Mouse (Mus musculus): ENCODE results near the gene Mta2. TPM values are rescaled to one million over a fixed set of nuclear protein-coding genes. Genes with fewer than 3 reads are reported as not detected.
A peak's percentile ranks its signal among the peaks of the same experiment; 100 is the strongest.
"Not testable (repeated sequence)": the region's sequence is repeated elsewhere in the genome, so short reads cannot be mapped to it uniquely, and the experiment has no call there.

The Mta2 gene
- polyA plus RNA-seq, 1 experiment from 2014 or later: 193 TPM

GRCm38 (mm10) chr19:8953135-8954039, 11.7 kb downstream of the Mta2 start, which contains the start of gene Tut1:
TSS of gene Tut1 (plus strand) at chr19:8953847.
- H3K36me3 ChIP-seq: peaks cover 70% of the 10 kb centered on the region
- H3K4me1 ChIP-seq: peaks cover 26% of the 10 kb centered on the region
- WGBS: 4% methylated on average over 46 of the region's 46 CpGs
- H3K4me3 ChIP-seq: peak within 1 kb of the TSS; percentile 85
- H3K27ac ChIP-seq: peak within 1 kb of the TSS; percentile 74
- no peaks in the 10 kb centered on the region for H3K9me3 ChIP-seq
- H3K4me2 ChIP-seq (replicated peaks): peak within 1 kb of the TSS; percentile 89
- H3K9ac ChIP-seq: peak within 1 kb of the TSS; percentile 77
- ATAC-seq (ENCODE audit: low FRiP score, low read depth): peak; percentile 96
- no peaks in the 10 kb centered on the region for H3K27me3 ChIP-seq

- no peak for ATAC-seq (ENCODE audit: low FRiP score, low read depth)
- H3K4me2 ChIP-seq (replicated peaks): peak overlapping the region; percentile 89
- WGBS: 9% methylated on average over 9 of the region's 9 CpGs
- H3K36me3 ChIP-seq: peaks cover 68% of the 10 kb centered on the region
- peaks cover 26% of the 10 kb centered on the region for H3K4me1 ChIP-seq
- H3K27me3 ChIP-seq: no peaks in the 10 kb centered on the region
- peak overlapping the region; percentile 70 for H3K27ac ChIP-seq
- no peaks in the 10 kb centered on the region for H3K9me3 ChIP-seq
- H3K9ac ChIP-seq: peak overlapping the region; percentile 77
- H3K4me3 ChIP-seq: peak overlapping the region; percentile 85
Observed at GRCm38 (mm10) chr19:8954171-8954570, 12.5 kb downstream of the Mta2 start.

- no peak for ATAC-seq (ENCODE audit: low FRiP score, low read depth)
- Histone ChIP-seq H3K4me3 (no peak overlapping the region), H3K36me3 (peaks cover 80% of the 10 kb centered on the region), H3K27ac (no peak overlapping the region), H3K4me2 (replicated peaks) (no peak overlapping the region), H3K9me3 (no peaks in the 10 kb centered on the region), H3K27me3 (no peaks in the 10 kb centered on the region), H3K9ac (no peak overlapping the region), H3K4me1 (peaks cover 13% of the 10 kb centered on the region)
- WGBS: 81% methylated on average over 2 of the region's 2 CpGs
Observed at GRCm38 (mm10) chr19:8962256-8962655, 20.6 kb downstream of the Mta2 start.

- H3K4me2 ChIP-seq (replicated peaks): 0 out of 2 replicates have a peak overlapping the region, but pooled peaks have one; percentile 92
- H3K9me3 ChIP-seq: no peaks in the 10 kb centered on the region
- H3K27ac ChIP-seq: no peak overlapping the region
- no peak overlapping the region for H3K4me3 ChIP-seq
- peak overlapping the region; percentile 72 for H3K9ac ChIP-seq
- peaks cover 28% of the 10 kb centered on the region for H3K4me1 ChIP-seq
- 87% methylated on average over 11 of the region's 11 CpGs for WGBS
- no peak for ATAC-seq (ENCODE audit: low FRiP score, low read depth)
- no peaks in the 10 kb centered on the region for H3K27me3 ChIP-seq
- peaks cover 75% of the 10 kb centered on the region for H3K36me3 ChIP-seq
Observed at GRCm38 (mm10) chr19:8965075-8965474, 23.4 kb downstream of the Mta2 start.

- peaks cover 28% of the 10 kb centered on the region for H3K4me1 ChIP-seq
- H3K9ac ChIP-seq: peak overlapping the region; percentile 72
- peak overlapping the region; percentile 92 for H3K4me2 ChIP-seq (replicated peaks)
- no peak for ATAC-seq (ENCODE audit: low FRiP score, low read depth)
- H3K4me3 ChIP-seq: peak overlapping the region; percentile 87
- no peaks in the 10 kb centered on the region for H3K9me3 ChIP-seq
- H3K27me3 ChIP-seq: no peaks in the 10 kb centered on the region
- H3K36me3 ChIP-seq: peaks cover 75% of the 10 kb centered on the region
- WGBS: 73% methylated on average over 8 of the region's 8 CpGs
- peak overlapping the region; percentile 96 for H3K27ac ChIP-seq
Observed at GRCm38 (mm10) chr19:8965771-8966170, 24.1 kb downstream of the Mta2 start.

- peaks cover 75% of the 10 kb centered on the region for H3K36me3 ChIP-seq
- 26% methylated on average over 5 of the region's 5 CpGs for WGBS
Observed at GRCm38 (mm10) chr19:8966198-8966589, 24.5 kb downstream of the Mta2 start.

GRCm38 (mm10) chr19:8966590-8967372, 25.1 kb downstream of the Mta2 start, which contains the start of gene Eef1g:
TSS of gene Eef1g (plus strand) at chr19:8967041.
- WGBS: under 1% methylated on average over 52 of the region's 52 CpGs
- Histone ChIP-seq H3K9me3 (no peaks in the 10 kb centered on the region), H3K4me2 (replicated peaks) (peak within 1 kb of the TSS; percentile 92), H3K9ac (peak within 1 kb of the TSS; percentile 95), H3K4me1 (peaks cover 28% of the 10 kb centered on the region), H3K4me3 (peak within 1 kb of the TSS; percentile 87), H3K27me3 (no peaks in the 10 kb centered on the region), H3K27ac (peak within 1 kb of the TSS; percentile 96), H3K36me3 (peaks cover 75% of the 10 kb centered on the region)
- ATAC-seq (ENCODE audit: low FRiP score, low read depth): peak; percentile 99

More at GRCm38 (mm10) chr19:8966198-8966589, 24.5 kb downstream of the Mta2 start:
- peak overlapping the region; percentile 92 for H3K4me2 ChIP-seq (replicated peaks)
- no peak; the same call in 1 of the 2 replicates for ATAC-seq (ENCODE audit: low FRiP score, low read depth)
- peak overlapping the region; percentile 96 for H3K27ac ChIP-seq
- peaks cover 28% of the 10 kb centered on the region for H3K4me1 ChIP-seq
- no peaks in the 10 kb centered on the region for H3K9me3 ChIP-seq
- H3K9ac ChIP-seq: peak overlapping the region; percentile 72
- H3K27me3 ChIP-seq: no peaks in the 10 kb centered on the region
- peak overlapping the region; percentile 87 for H3K4me3 ChIP-seq

GRCm38 (mm10) chr19:8967373-8967743, 25.7 kb downstream of the Mta2 start:
- H3K27ac ChIP-seq: peak overlapping the region; percentile 89
- H3K9me3 ChIP-seq: no peaks in the 10 kb centered on the region
- H3K4me2 ChIP-seq (replicated peaks): peak overlapping the region; percentile 92
- peak overlapping the region; percentile 95 for H3K9ac ChIP-seq
- peaks cover 75% of the 10 kb centered on the region for H3K36me3 ChIP-seq
- H3K4me3 ChIP-seq: peak overlapping the region; percentile 87
- 0% methylated on average over 8 of the region's 8 CpGs for WGBS
- H3K4me1 ChIP-seq: peaks cover 28% of the 10 kb centered on the region
- no peak for ATAC-seq (ENCODE audit: low FRiP score, low read depth)
- H3K27me3 ChIP-seq: no peaks in the 10 kb centered on the region

- peak overlapping the region; percentile 87 for H3K4me3 ChIP-seq
- peaks cover 28% of the 10 kb centered on the region for H3K4me1 ChIP-seq
- peaks cover 75% of the 10 kb centered on the region for H3K36me3 ChIP-seq
- no peak for ATAC-seq (ENCODE audit: low FRiP score, low read depth)
- H3K9me3 ChIP-seq: no peaks in the 10 kb centered on the region
- H3K27me3 ChIP-seq: no peaks in the 10 kb centered on the region
- H3K27ac ChIP-seq: peak overlapping the region; percentile 89; the same call in 1 of the 2 replicates
- H3K9ac ChIP-seq: peak overlapping the region; percentile 95
- peak overlapping the region; percentile 92 for H3K4me2 ChIP-seq (replicated peaks)
- WGBS: 3% methylated on average over 9 of the region's 9 CpGs
Observed at GRCm38 (mm10) chr19:8967893-8968292, 26.2 kb downstream of the Mta2 start.

- not testable (repeated sequence) for ATAC-seq (ENCODE audit: low FRiP score, low read depth); H3K4me2 ChIP-seq (replicated peaks)
- peaks cover 89% of the 10 kb centered on the region for H3K36me3 ChIP-seq
Observed at GRCm38 (mm10) chr19:8972491-8972890, 30.8 kb downstream of the Mta2 start.

GRCm38 (mm10) chr19:8974638-8975037, 33.0 kb downstream of the Mta2 start:
- H3K9ac ChIP-seq: no peak overlapping the region
- H3K4me3 ChIP-seq: no peak overlapping the region
- no peak for ATAC-seq (ENCODE audit: low FRiP score, low read depth)
- 86% methylated on average over 1 of the region's 1 CpGs for WGBS
- H3K9me3 ChIP-seq: no peaks in the 10 kb centered on the region
- H3K4me2 ChIP-seq (replicated peaks): no peak overlapping the region
- H3K36me3 ChIP-seq: peaks cover 98% of the 10 kb centered on the region
- peaks cover 17% of the 10 kb centered on the region for H3K4me1 ChIP-seq
- H3K27ac ChIP-seq: no peak overlapping the region
- no peaks in the 10 kb centered on the region for H3K27me3 ChIP-seq

More at GRCm38 (mm10) chr19:8972491-8972890, 30.8 kb downstream of the Mta2 start:
- not testable (repeated sequence) for H3K9me3 ChIP-seq, H3K27ac ChIP-seq, H3K9ac ChIP-seq, H3K27me3 ChIP-seq, H3K4me3 ChIP-seq
- H3K4me1 ChIP-seq: peaks cover 32% of the 10 kb centered on the region
- 91% methylated on average over 8 of the region's 8 CpGs for WGBS

GRCm38 (mm10) chr19:8975491-8975890, 33.8 kb downstream of the Mta2 start:
- no peak for ATAC-seq (ENCODE audit: low FRiP score, low read depth)
- H3K36me3 ChIP-seq: peaks cover 98% of the 10 kb centered on the region
- no peak overlapping the region for H3K4me3 ChIP-seq
- no peaks in the 10 kb centered on the region for H3K27me3 ChIP-seq
- no peak overlapping the region for H3K9ac ChIP-seq
- H3K4me1 ChIP-seq: peaks cover 17% of the 10 kb centered on the region
- no peak overlapping the region for H3K4me2 ChIP-seq (replicated peaks)
- H3K27ac ChIP-seq: no peak overlapping the region
- H3K9me3 ChIP-seq: no peaks in the 10 kb centered on the region
- 93% methylated on average over 2 of the region's 2 CpGs for WGBS

Measured in limb, embryonic 13.5 days (tissue).